Mouse (Mus musculus): ENCODE data around the gene B3galnt2.
"Not testable (repeated sequence)": the region's sequence is repeated elsewhere in the genome, so short reads cannot be mapped to it uniquely, and the experiment has no call there.

Gene B3galnt2

GRCm38 (mm10) chr13:14006056-14006455 lies 51.8 kb downstream of the B3galnt2 start:
- no peak for DNase-seq (ENCODE audit: low read depth, low spot score)

GRCm38 (mm10) chr13:14011454-14011995 lies 57.3 kb downstream of the B3galnt2 start:
- no peak for DNase-seq (ENCODE audit: low read depth, low spot score)

- DNase-seq (ENCODE audit: low read depth, low spot score), result no peak
Measured at GRCm38 (mm10) chr13:14014001-14014400, 59.7 kb downstream of the B3galnt2 start.

- no peak for DNase-seq (ENCODE audit: low read depth, low spot score)
Measured at GRCm38 (mm10) chr13:14014540-14014939, 60.3 kb downstream of the B3galnt2 start.

GRCm38 (mm10) chr13:14015609-14016008 lies 61.3 kb downstream of the B3galnt2 start:
- no peak for DNase-seq (ENCODE audit: low read depth, low spot score)

- no peak for DNase-seq (ENCODE audit: low read depth, low spot score)
Measured at GRCm38 (mm10) chr13:14018283-14018682, 64.0 kb downstream of the B3galnt2 start.

GRCm38 (mm10) chr13:14018852-14019251 lies 64.6 kb downstream of the B3galnt2 start:
- no peak for DNase-seq (ENCODE audit: low read depth, low spot score)

GRCm38 (mm10) chr13:14021417-14021816 lies 67.1 kb downstream of the B3galnt2 start:
- not testable (repeated sequence) for DNase-seq (ENCODE audit: low read depth, low spot score)

- no peak for DNase-seq (ENCODE audit: low read depth, low spot score)
Measured at GRCm38 (mm10) chr13:14025554-14025953, 71.3 kb downstream of the B3galnt2 start.

- DNase-seq (ENCODE audit: low read depth, low spot score), result no peak
Measured at GRCm38 (mm10) chr13:14026154-14026820, 72.0 kb downstream of the B3galnt2 start.

GRCm38 (mm10) chr13:14033309-14034072 lies 79.2 kb downstream of the B3galnt2 start:
- DNase-seq (ENCODE audit: low read depth, low spot score), result no peak

- DNase-seq (ENCODE audit: low read depth, low spot score), result no peak
Measured at GRCm38 (mm10) chr13:14034073-14034348, 79.7 kb downstream of the B3galnt2 start.

- not testable (repeated sequence) for DNase-seq (ENCODE audit: low read depth, low spot score)
Measured at GRCm38 (mm10) chr13:14035352-14035751, 81.1 kb downstream of the B3galnt2 start.

GRCm38 (mm10) chr13:14035875-14036630 lies 81.8 kb downstream of the B3galnt2 start:
- DNase-seq (ENCODE audit: low read depth, low spot score), result no peak

- DNase-seq (ENCODE audit: low read depth, low spot score), result no peak
Measured at GRCm38 (mm10) chr13:14038911-14039291, 84.6 kb downstream of the B3galnt2 start.

- peak; percentile 96 for DNase-seq (ENCODE audit: low read depth, low spot score)
Measured at GRCm38 (mm10) chr13:14039292-14039965, 85.2 kb downstream of the B3galnt2 start, which contains the start of gene Tbce. TSS of gene Tbce (minus strand) at chr13:14039638.

- no peak for DNase-seq (ENCODE audit: low read depth, low spot score)
Measured at GRCm38 (mm10) chr13:14040186-14040585, 85.9 kb downstream of the B3galnt2 start.

GRCm38 (mm10) chr13:14043851-14044250 lies 89.6 kb downstream of the B3galnt2 start:
- DNase-seq (ENCODE audit: low read depth, low spot score), result no peak

- no peak for DNase-seq (ENCODE audit: low read depth, low spot score)
Measured at GRCm38 (mm10) chr13:14044521-14044920, 90.3 kb downstream of the B3galnt2 start.

All from telencephalon, adult 2 months (tissue).